Mouse (Mus musculus) midbrain, embryonic 11.5 days (tissue): Measurements from ENCODE around the gene Atad3a. TPM values are rescaled to one million over a fixed set of nuclear protein-coding genes. Genes with fewer than 3 reads are reported as not detected.

Experiments
- ATAC-seq: fragments of 200-750 bp; cut with Nextera tagmentation; 2 replicates; pipeline ENCODE4 v1.8.0; 2017; ENCODE audit warnings: moderate TSS enrichment, moderate library complexity; ENCODE audit not compliant: low FRiP score
- DNase-seq: peaks from one replicate; pipeline ENCODE4 v3.0.0; 2015; ENCODE audit warnings: low spot score; ENCODE audit errors: missing footprints
- H3K27ac ChIP-seq: fragments of 300-500 bp; sonication (generic); 2 replicates; pipeline ENCODE4 v1.5.1; 2014; ENCODE audit warnings: low read depth, low read length
- H3K27me3 ChIP-seq: fragments of 300-500 bp; sonication (generic); 2 replicates; pipeline ENCODE4 v1.6.1; 2014; ENCODE audit warnings: mild to moderate bottlenecking, low read length, moderate library complexity, mixed read lengths; ENCODE audit not compliant: control insufficient read depth, insufficient read depth
- H3K36me3 ChIP-seq: fragments of 300-500 bp; sonication (generic); 2 replicates; pipeline ENCODE4 v1.6.1; 2014; ENCODE audit warnings: mild to moderate bottlenecking, low read length, moderate library complexity, mixed read lengths; ENCODE audit not compliant: control insufficient read depth, insufficient read depth
- H3K4me1 ChIP-seq: fragments of 300-500 bp; sonication (generic); 2 replicates; pipeline ENCODE4 v1.6.1; 2014; ENCODE audit warnings: low read length; ENCODE audit not compliant: control insufficient read depth, insufficient read depth
- H3K4me2 ChIP-seq: fragments of 300-500 bp; sonication (generic); 2 replicates; pipeline ENCODE4 v1.6.1; 2014; ENCODE audit warnings: mild to moderate bottlenecking, moderate library complexity
- H3K4me3 ChIP-seq: fragments of 300-500 bp; sonication (generic); 2 replicates; pipeline ENCODE4 v1.5.1; 2014; ENCODE audit warnings: low read depth, low read length
- H3K9ac ChIP-seq: fragments of 300-500 bp; sonication (generic); 2 replicates; pipeline ENCODE4 v1.6.1; 2014; ENCODE audit warnings: low read length
- H3K9me3 ChIP-seq: fragments of 300-500 bp; sonication (generic); 2 replicates; pipeline ENCODE4 v1.6.1; 2016; ENCODE audit warnings: low read length; ENCODE audit not compliant: control insufficient read depth
- WGBS: fragments of 180-500 bp; shearing (Covaris S2); extraction: QIAGEN DNeasy Blood & Tissue Kit; methylation state at CpG from one replicate; pipeline ENCODE4 v1.1.7; 2014; 5-methylcytosine and 5-hydroxymethylcytosine counted together
- polyA plus RNA-seq: library from polyadenylated mRNA; unstranded; fragments of >200 nt; fragmentation: Nextera tagmentation; extraction: Ambion mirVana; gene quantifications from 2 replicates; pipeline ENCODE4 v1.2.1, GENCODE M21; 2014

Gene Atad3a
- polyA plus RNA-seq, 1 experiment from 2014 or later, result 84.5 TPM

- 89% methylated on average over 2 of the region's 2 CpGs for WGBS
- Histone ChIP-seq H3K36me3 (no peaks in the 10 kb centered on the region), H3K9ac (no peak overlapping the region)
These were observed 52.3 kb downstream of the Atad3a start for GRCm38 (mm10) chr4:155708582-155708981.

GRCm38 (mm10) chr4:155705592-155705929 is 55.3 kb downstream of the Atad3a start:
- no peak for ATAC-seq
- Histone ChIP-seq H3K36me3 (no peaks in the 10 kb centered on the region), H3K27ac (peak overlapping the region; percentile 87), H3K9me3 (no peaks in the 10 kb centered on the region), H3K4me3 (peak overlapping the region; percentile 96), H3K4me2 (peak overlapping the region; percentile 72), H3K4me1 (peaks cover 7% of the 10 kb centered on the region), H3K9ac (peak overlapping the region; percentile 94), H3K27me3 (no peaks in the 10 kb centered on the region)
- no peak for DNase-seq
- under 1% methylated on average over 19 of the region's 19 CpGs for WGBS

More at GRCm38 (mm10) chr4:155708582-155708981, 52.3 kb downstream of the Atad3a start:
- DNase-seq, result no peak
- ATAC-seq, result no peak
- H3K27me3 ChIP-seq, result no peaks in the 10 kb centered on the region
- H3K27ac ChIP-seq, result no peak overlapping the region
- H3K4me1 ChIP-seq, result peaks cover 7% of the 10 kb centered on the region
- no peak overlapping the region for H3K4me2 ChIP-seq
- no peaks in the 10 kb centered on the region for H3K9me3 ChIP-seq
- H3K4me3 ChIP-seq, result no peak overlapping the region

GRCm38 (mm10) chr4:155704721-155705591 is 55.9 kb downstream of the Atad3a start, which contains the start of gene Ssu72:
Gene Ssu72, plus strand, starts transcription at chr4:155704800.
- Histone ChIP-seq H3K9ac (peak within 1 kb of the TSS; percentile 94), H3K4me2 (peak within 1 kb of the TSS; percentile 72), H3K36me3 (no peaks in the 10 kb centered on the region), H3K27me3 (no peaks in the 10 kb centered on the region), H3K9me3 (no peaks in the 10 kb centered on the region), H3K27ac (peak within 1 kb of the TSS; percentile 87), H3K4me3 (peak within 1 kb of the TSS; percentile 96), H3K4me1 (peaks cover 7% of the 10 kb centered on the region)
- peak; percentile 96 for ATAC-seq
- peak; percentile 100 for DNase-seq
- under 1% methylated on average over 81 of the region's 83 CpGs for WGBS

- no peaks in the 10 kb centered on the region for H3K36me3 ChIP-seq
- H3K4me1 ChIP-seq, result peaks cover 7% of the 10 kb centered on the region
- no peaks in the 10 kb centered on the region for H3K27me3 ChIP-seq
- H3K9ac ChIP-seq, result no peak overlapping the region
- H3K27ac ChIP-seq, result no peak overlapping the region
- H3K9me3 ChIP-seq, result no peaks in the 10 kb centered on the region
- 91% methylated on average over 4 of the region's 4 CpGs for WGBS
- no peak overlapping the region for H3K4me3 ChIP-seq
- DNase-seq (no peak), ATAC-seq (no peak)
- no peak overlapping the region for H3K4me2 ChIP-seq
These were observed 57.4 kb downstream of the Atad3a start for GRCm38 (mm10) chr4:155703425-155703929.

DNA sequence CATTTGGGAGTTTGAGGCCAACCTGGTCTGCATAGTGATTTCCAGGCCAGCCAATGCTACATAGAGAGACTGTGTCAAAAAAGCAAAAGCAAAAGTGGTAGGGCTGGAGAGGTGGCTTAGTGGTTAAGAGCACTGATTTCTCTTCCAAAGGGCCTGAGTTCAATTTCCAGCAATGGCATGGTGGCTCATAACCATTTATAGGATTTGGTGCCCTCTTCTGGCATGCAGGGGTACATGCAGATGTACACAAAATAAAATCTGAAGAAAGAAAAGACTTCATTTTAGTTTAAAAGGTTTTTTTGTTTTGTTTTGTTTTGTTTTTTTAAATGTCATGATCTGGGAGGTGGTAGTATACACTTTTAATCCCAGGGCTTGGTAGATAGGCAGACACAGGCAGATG is 60.5 kb downstream of the Atad3a start:
- no peaks in the 10 kb centered on the region for H3K36me3 ChIP-seq
- H3K4me1 ChIP-seq, result peaks cover 3% of the 10 kb centered on the region; the same call in 1 of the 2 replicates
- no peaks in the 10 kb centered on the region for H3K9me3 ChIP-seq
- H3K4me2 ChIP-seq, result no peak overlapping the region
- DNase-seq (no peak), ATAC-seq (no peak)
- no peak overlapping the region for H3K4me3 ChIP-seq
- H3K27ac ChIP-seq, result no peak overlapping the region
- peaks cover 4% of the 10 kb centered on the region for H3K27me3 ChIP-seq
- H3K9ac ChIP-seq, result no peak overlapping the region

DNA sequence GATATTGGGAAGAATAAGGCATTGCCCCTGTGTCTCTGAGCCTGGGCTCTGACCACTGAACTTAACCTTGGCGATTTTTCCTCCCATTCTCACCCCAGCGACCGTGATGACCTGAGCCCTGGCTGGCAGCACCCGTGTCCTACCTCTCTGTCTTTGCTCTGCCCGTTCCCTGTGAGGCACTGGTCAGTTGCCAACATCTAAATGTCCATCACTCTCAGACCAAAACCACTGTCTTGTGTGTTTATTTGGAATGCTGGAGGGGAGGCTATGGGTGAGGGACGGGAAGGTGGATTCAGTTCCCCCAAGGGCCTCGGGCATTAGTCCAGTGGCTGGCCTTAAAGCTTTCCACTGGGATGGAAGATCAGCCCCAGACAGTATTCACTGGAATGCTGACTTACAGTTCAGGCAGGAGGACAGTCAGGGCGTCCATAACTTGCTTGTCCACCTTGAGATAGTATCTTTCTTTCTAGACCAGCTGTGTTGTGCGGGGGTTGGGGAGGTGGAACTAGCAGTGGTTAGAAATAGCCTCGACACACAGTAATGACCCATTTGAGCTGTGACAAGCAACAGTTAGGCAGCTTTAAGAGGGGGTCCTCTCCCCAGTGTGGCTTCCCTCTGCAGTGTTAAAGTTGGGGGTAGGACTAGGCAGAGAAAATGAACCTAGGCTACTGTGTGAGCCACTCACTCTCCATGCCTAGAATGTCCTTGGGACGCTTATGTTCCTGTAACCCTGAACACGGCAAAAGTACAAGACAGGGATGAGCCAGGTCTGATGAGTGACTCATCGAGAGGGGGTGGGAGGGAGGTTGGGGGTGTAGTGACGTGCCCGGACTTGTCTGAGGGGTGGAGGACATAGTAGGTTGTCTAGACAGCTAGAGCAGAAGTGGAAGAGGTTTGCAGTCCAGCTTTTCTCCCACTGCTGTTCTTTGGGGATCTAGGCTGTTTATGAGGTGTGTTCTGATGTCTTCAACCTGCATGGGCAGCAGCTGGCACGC is 64.3 kb downstream of the Atad3a start:
- Histone ChIP-seq H3K9ac (no peak overlapping the region), H3K4me2 (no peak overlapping the region), H3K27me3 (peaks cover 15% of the 10 kb centered on the region), H3K36me3 (no peaks in the 10 kb centered on the region), H3K9me3 (no peaks in the 10 kb centered on the region), H3K27ac (no peak overlapping the region), H3K4me3 (no peak overlapping the region), H3K4me1 (0 out of 2 replicates have a peak, but pooled peaks cover 4% of the 10 kb centered on the region)
- ATAC-seq, result no peak
- DNase-seq, result no peak
- 79% methylated on average over 16 of the region's 16 CpGs for WGBS

GRCm38 (mm10) chr4:155695531-155696062 is 65.3 kb downstream of the Atad3a start:
- H3K9me3 ChIP-seq, result no peaks in the 10 kb centered on the region
- no peak overlapping the region for H3K9ac ChIP-seq
- no peak overlapping the region for H3K27ac ChIP-seq
- DNase-seq (no peak), ATAC-seq (no peak)
- H3K4me3 ChIP-seq, result no peak overlapping the region
- 0 out of 2 replicates have a peak, but pooled peaks cover 4% of the 10 kb centered on the region for H3K4me1 ChIP-seq
- no peaks in the 10 kb centered on the region for H3K36me3 ChIP-seq
- H3K4me2 ChIP-seq, result 0 out of 2 replicates have a peak overlapping the region, but pooled peaks have one; percentile 90
- peaks cover 15% of the 10 kb centered on the region for H3K27me3 ChIP-seq
- WGBS, result 75% methylated on average over 4 of the region's 4 CpGs

- no peak overlapping the region for H3K27ac ChIP-seq
- H3K4me3 ChIP-seq, result peak overlapping the region; percentile 70
- no peaks in the 10 kb centered on the region for H3K9me3 ChIP-seq
- WGBS, result 1% methylated on average over 89 of the region's 92 CpGs
- ATAC-seq, result peak; percentile 72
- peak overlapping the region; percentile 90 for H3K4me2 ChIP-seq
- H3K9ac ChIP-seq, result peak overlapping the region; percentile 74
- peaks cover 15% of the 10 kb centered on the region for H3K27me3 ChIP-seq
- 0 out of 2 replicates have a peak, but pooled peaks cover 4% of the 10 kb centered on the region for H3K4me1 ChIP-seq
- no peaks in the 10 kb centered on the region for H3K36me3 ChIP-seq
- DNase-seq, result peak; percentile 93
These were observed 66.2 kb downstream of the Atad3a start for GRCm38 (mm10) chr4:155694482-155695401.
